10 mouse cellular contexts compared by ENCODE assay signal in genomic region chr1:182237386-182237785, GRCm38 (mm10). TPM values are rescaled to one million over a fixed set of nuclear protein-coding genes. Genes with fewer than 3 reads are reported as not detected.
DNase-seq lines count a peak whose midpoint lies in the region; ATAC-seq and TF ChIP-seq lines count a peak whose summit lies in the region.
"Had no signal": no experiment of that assay in that cellular context is flagged by ENCODE, and none has a peak within 500 bp of the region (broad histone marks: within the 10 kb centered on the region; RNA-seq: fewer than 3 reads in every experiment).

No protein-coding gene starts in this region.

- no peaks in the 10 kb centered on the region for H3K27me3 ChIP-seq in forebrain, embryonic 14.5 days (replicated peaks; ENCODE audit: control insufficient read depth, insufficient read depth, low read length)
- H3K27me3 ChIP-seq in forebrain, embryonic 12.5 days = no peaks in the 10 kb centered on the region
- no peaks in the 10 kb centered on the region for H3K27me3 ChIP-seq in midbrain, postnatal 0 days (ENCODE audit: insufficient read depth, low read length)
- H3K27me3 ChIP-seq in midbrain, embryonic 13.5 days = no peaks in the 10 kb centered on the region
- H3K27me3 ChIP-seq: midbrain, embryonic 12.5 days had no signal

- H3K9me3 ChIP-seq in forebrain, embryonic 14.5 days (replicated peaks; ENCODE audit: control insufficient read depth, low read length) = no peaks in the 10 kb centered on the region
- H3K9me3 ChIP-seq in forebrain, embryonic 12.5 days = no peaks in the 10 kb centered on the region
- no peaks in the 10 kb centered on the region for H3K9me3 ChIP-seq in midbrain, postnatal 0 days (ENCODE audit: low read length)
- no peaks in the 10 kb centered on the region for H3K9me3 ChIP-seq in midbrain, embryonic 13.5 days
- H3K9me3 ChIP-seq: midbrain, embryonic 12.5 days had no signal

- no peak overlapping the region for H3K4me3 ChIP-seq in forebrain, embryonic 14.5 days (ENCODE audit: low read depth, low read length)
- no peak overlapping the region for H3K4me3 ChIP-seq in forebrain, embryonic 12.5 days (replicated peaks)
- no peak overlapping the region for H3K4me3 ChIP-seq in midbrain, postnatal 0 days (ENCODE audit: low read depth, low read length)
- H3K4me3 ChIP-seq in midbrain, embryonic 13.5 days (replicated peaks) = no peak overlapping the region
- H3K4me3 ChIP-seq: midbrain, embryonic 12.5 days had no signal

- 57% methylated on average over 1 of the region's 1 CpGs for WGBS in forebrain, embryonic 14.5 days
- WGBS in forebrain, embryonic 12.5 days = 72% methylated on average over 1 of the region's 1 CpGs
- WGBS in midbrain, postnatal 0 days = 75% methylated on average over 1 of the region's 1 CpGs
- WGBS in midbrain, embryonic 13.5 days = 100% methylated on average over 1 of the region's 1 CpGs

- peak; percentile 84 for DNase-seq in forebrain, embryonic 14.5 days (ENCODE audit: low spot score)
- DNase-seq in midbrain, postnatal 0 days (ENCODE audit: low spot score) = peak; percentile 48
- DNase-seq in cerebellum, postnatal 36 days = peak; percentile 8 to 11
- DNase-seq in lung, postnatal 25 days (ENCODE audit: low spot score) = peak; percentile 52
- DNase-seq in embryo, embryonic 9.5 days (ENCODE audit: extremely low spot score) = no peak
- DNase-seq: thymus, postnatal 14 days had no signal

- no peaks in the 10 kb centered on the region for H3K36me3 ChIP-seq in forebrain, embryonic 14.5 days (ENCODE audit: control insufficient read depth, insufficient read depth, low read length)
- H3K36me3 ChIP-seq in forebrain, embryonic 12.5 days (replicated peaks) = no peaks in the 10 kb centered on the region
- no peaks in the 10 kb centered on the region for H3K36me3 ChIP-seq in midbrain, postnatal 0 days (ENCODE audit: insufficient read depth, low read length)
- H3K36me3 ChIP-seq in midbrain, embryonic 13.5 days = no peaks in the 10 kb centered on the region
- H3K36me3 ChIP-seq: midbrain, embryonic 12.5 days had no signal

- no peak overlapping the region for H3K27ac ChIP-seq in forebrain, embryonic 14.5 days (ENCODE audit: low read depth, low read length)
- no peak overlapping the region for H3K27ac ChIP-seq in forebrain, embryonic 12.5 days
- no peak overlapping the region for H3K27ac ChIP-seq in midbrain, postnatal 0 days (ENCODE audit: low read depth, low read length)
- H3K27ac ChIP-seq in midbrain, embryonic 13.5 days = no peak overlapping the region
- H3K27ac ChIP-seq: midbrain, embryonic 12.5 days had no signal

- no peaks in the 10 kb centered on the region for H3K4me1 ChIP-seq in forebrain, embryonic 14.5 days (ENCODE audit: control insufficient read depth, insufficient read depth, low read length)
- no peaks in the 10 kb centered on the region for H3K4me1 ChIP-seq in forebrain, embryonic 12.5 days
- H3K4me1 ChIP-seq in midbrain, postnatal 0 days (ENCODE audit: insufficient read depth, low read length) = no peaks in the 10 kb centered on the region
- H3K4me1 ChIP-seq in midbrain, embryonic 13.5 days (replicated peaks) = no peaks in the 10 kb centered on the region
- H3K4me1 ChIP-seq: midbrain, embryonic 12.5 days had no signal

- TF ChIP-seq CTCF in midbrain, postnatal 0 days (IDR thresholded peaks at IDR 0.05) = no peak

- no peak overlapping the region for H3K4me2 ChIP-seq in forebrain, embryonic 14.5 days (ENCODE audit: low read length)
- no peak overlapping the region for H3K4me2 ChIP-seq in forebrain, embryonic 12.5 days
- no peak overlapping the region for H3K4me2 ChIP-seq in midbrain, postnatal 0 days (ENCODE audit: low read depth, low read length, poor library complexity, severe bottlenecking)
- H3K4me2 ChIP-seq in midbrain, embryonic 13.5 days (replicated peaks) = no peak overlapping the region
- H3K4me2 ChIP-seq: midbrain, embryonic 12.5 days had no signal

- ATAC-seq in forebrain, embryonic 14.5 days = no peak
- no peak for ATAC-seq in forebrain, embryonic 12.5 days (ENCODE audit: low FRiP score)
- ATAC-seq in midbrain, postnatal 0 days (ENCODE audit: low FRiP score) = no peak
- ATAC-seq in midbrain, embryonic 13.5 days = no peak
- no peak for ATAC-seq in monocyte, adult 5-6 weeks (replicated peaks; ENCODE audit: insufficient number of reproducible peaks, low FRiP score, low TSS enrichment, poor library complexity, severe bottlenecking)

- no peak overlapping the region for H3K9ac ChIP-seq in forebrain, embryonic 14.5 days (ENCODE audit: low read length)
- H3K9ac ChIP-seq in forebrain, embryonic 12.5 days = no peak overlapping the region
- no peak overlapping the region for H3K9ac ChIP-seq in midbrain, postnatal 0 days (replicated peaks; ENCODE audit: low read length, poor library complexity, severe bottlenecking)
- no peak overlapping the region for H3K9ac ChIP-seq in midbrain, embryonic 13.5 days (replicated peaks)
- H3K9ac ChIP-seq: midbrain, embryonic 12.5 days had no signal

RNA-seq across cellular contexts. Expression of gene Degs1, which starts 45.2 kb away (rescaled TPM):
- 72.1 and 73.3 TPM in 2 replicates for polyA plus RNA-seq in forebrain, embryonic 14.5 days (2014; fragmentation: Nextera tagmentation; extraction: Ambion mirVana)
- 53.8 and 58.1 TPM in 2 replicates for polyA plus RNA-seq in forebrain, embryonic 12.5 days (2016; fragmentation: Nextera tagmentation; extraction: Ambion mirVana)
- 83.0 and 97.7 TPM in 2 replicates for total RNA-seq in midbrain, postnatal 0 days (2014; rRNA removed)
- polyA plus RNA-seq in midbrain, postnatal 0 days (2015; fragmentation: Nextera tagmentation; extraction: Ambion mirVana) = 107 and 112 TPM in 2 replicates
- polyA plus RNA-seq in midbrain, embryonic 13.5 days (2015; fragmentation: Nextera tagmentation; extraction: Ambion mirVana) = 51.0 and 54.5 TPM in 2 replicates
- 126 to 162 TPM (median 142 TPM) in 3 replicates for total RNA-seq in monocyte, adult 5-6 weeks (2017)
